In genomic region chr13:48871887-48872606, GRCm38 (mm10) we compare ENCODE assay signal across 7 mouse cellular contexts. TPM values are rescaled to one million over a fixed set of nuclear protein-coding genes. Genes with fewer than 3 reads are reported as not detected.
A peak's percentile ranks its signal among the peaks of the same experiment; 100 is the strongest.
DNase-seq lines count a peak whose midpoint lies in the region; ATAC-seq and TF ChIP-seq lines count a peak whose summit lies in the region.

No protein-coding gene starts in this region.

- no peak for TF ChIP-seq EP300 in CH12.LX (IDR thresholded peaks at IDR 0.05; ENCODE audit: low read length)

- WGBS in heart, embryonic 15.5 days, result 69% methylated on average over 7 of the region's 7 CpGs
- WGBS in limb, embryonic 13.5 days, result 59% methylated on average over 7 of the region's 7 CpGs
- 71% methylated on average over 7 of the region's 7 CpGs for WGBS in neural tube, embryonic 14.5 days

- TF ChIP-seq RAD21 in CH12.LX (IDR thresholded peaks at IDR 0.05; ENCODE audit: low read depth, low read length), result no peak

- no peak overlapping the region for H3K27ac ChIP-seq in CH12.LX (ENCODE audit: insufficient read depth, low read depth)
- no peak overlapping the region for H3K27ac ChIP-seq in heart, embryonic 15.5 days
- H3K27ac ChIP-seq in limb, embryonic 13.5 days, result peak overlapping the region; percentile 88
- no peak overlapping the region for H3K27ac ChIP-seq in neural tube, embryonic 14.5 days (ENCODE audit: low read depth, low read length)

- peak overlapping the region; percentile 98 for H3K9ac ChIP-seq in CH12.LX (ENCODE audit: insufficient read depth, low read depth)
- peak overlapping the region; percentile 98 for H3K9ac ChIP-seq in heart, embryonic 15.5 days
- peak overlapping the region; percentile 99 for H3K9ac ChIP-seq in limb, embryonic 13.5 days
- peak overlapping the region; percentile 98 for H3K9ac ChIP-seq in neural tube, embryonic 14.5 days (replicated peaks; ENCODE audit: low read depth, low read length)

- no peak for TF ChIP-seq CTCF in CH12.LX (conservative IDR thresholded peaks at IDR 0.05 in 1 of 2, IDR thresholded peaks at IDR 0.05 in 1 of 2; ENCODE audit: low read depth in 2 of 2, low read length in 2 of 2)

- H3K27me3 ChIP-seq in CH12.LX (replicated peaks), result no peaks in the 10 kb centered on the region
- no peaks in the 10 kb centered on the region for H3K27me3 ChIP-seq in heart, embryonic 15.5 days
- no peaks in the 10 kb centered on the region for H3K27me3 ChIP-seq in limb, embryonic 13.5 days
- no peaks in the 10 kb centered on the region; the same call in 1 of the 2 replicates for H3K27me3 ChIP-seq in neural tube, embryonic 14.5 days (ENCODE audit: control insufficient read depth, insufficient read depth, low read length)

- H3K4me2 ChIP-seq in CH12.LX (ENCODE audit: insufficient read depth, low read depth, poor library complexity, severe bottlenecking), result peak overlapping the region; percentile 69
- peak overlapping the region; percentile 77 for H3K4me2 ChIP-seq in heart, embryonic 15.5 days
- H3K4me2 ChIP-seq in limb, embryonic 13.5 days (replicated peaks), result peak overlapping the region; percentile 86
- H3K4me2 ChIP-seq in neural tube, embryonic 14.5 days (ENCODE audit: low read depth, low read length), result peak overlapping the region; percentile 88

- ATAC-seq in heart, embryonic 15.5 days (replicated peaks; ENCODE audit: insufficient number of reproducible peaks, insufficient read depth, low FRiP score, low read depth), result no peak
- ATAC-seq in limb, embryonic 13.5 days (ENCODE audit: low FRiP score, low read depth), result no peak
- ATAC-seq in neural tube, embryonic 14.5 days (ENCODE audit: low read depth), result no peak; the same call in 1 of the 2 replicates

- peak overlapping the region; percentile 74 to 92 (median 76) for H3K4me3 ChIP-seq in CH12.LX (replicated peaks in 1 of 3; ENCODE audit: low read depth in 2 of 3, low read length in 2 of 3, poor library complexity in 1 of 3)
- peak overlapping the region; percentile 91 for H3K4me3 ChIP-seq in heart, embryonic 15.5 days
- H3K4me3 ChIP-seq in limb, embryonic 13.5 days, result peak overlapping the region; percentile 95
- H3K4me3 ChIP-seq in neural tube, embryonic 14.5 days (ENCODE audit: low read depth, low read length), result peak overlapping the region; percentile 91

- no peak for DNase-seq in CH12.LX (ENCODE audit: extremely low read depth)
- DNase-seq in ZHBTc4 (ENCODE audit: low read depth, low spot score), result peak; percentile 15
- DNase-seq in layer of hippocampus, adult 8-10 months (ENCODE audit: low spot score in 2 of 2), result no peak
- no peak for DNase-seq in testis, postnatal 14 days (ENCODE audit: low spot score)

- H3K9me3 ChIP-seq in CH12.LX (replicated peaks; ENCODE audit: low read length), result no peaks in the 10 kb centered on the region
- H3K9me3 ChIP-seq in heart, embryonic 15.5 days (replicated peaks), result no peaks in the 10 kb centered on the region
- no peaks in the 10 kb centered on the region for H3K9me3 ChIP-seq in limb, embryonic 13.5 days
- no peaks in the 10 kb centered on the region for H3K9me3 ChIP-seq in neural tube, embryonic 14.5 days (ENCODE audit: control insufficient read depth, low read length)

- H3K4me1 ChIP-seq in CH12.LX (ENCODE audit: control insufficient read depth in 1 of 2, insufficient read depth in 2 of 2), result peaks cover 14 to 44% of the 10 kb centered on the region in 2 experiments
- peaks cover 53% of the 10 kb centered on the region for H3K4me1 ChIP-seq in heart, embryonic 15.5 days (replicated peaks)
- H3K4me1 ChIP-seq in limb, embryonic 13.5 days, result peaks cover 42% of the 10 kb centered on the region
- peaks cover 23% of the 10 kb centered on the region for H3K4me1 ChIP-seq in neural tube, embryonic 14.5 days (ENCODE audit: control insufficient read depth, insufficient read depth, low read length)

- peaks cover 4% of the 10 kb centered on the region; the same call in 1 of the 2 replicates for H3K79me2 ChIP-seq in CH12.LX (replicated peaks; ENCODE audit: control insufficient read depth, extremely low read depth, insufficient read depth, poor library complexity, severe bottlenecking)

- in situ Hi-C loops in CH12.LX (cut with MboI; ENCODE audit: low pct_ligation_motif_present, low pct_unique_long_range_greater_than_20kb, low sequenced_read_pairs), result loop anchor here (5.0 to 25.0 kb wide), 3 partner anchors 95 to 315 kb away; partner anchors contain the start of genes Fam120a and Ninj1

- peaks cover 0 to 7% of the 10 kb centered on the region in 2 experiments for H3K36me3 ChIP-seq in CH12.LX (replicated peaks in 1 of 2; ENCODE audit: control insufficient read depth in 1 of 2, insufficient read depth in 1 of 2, low read length in 1 of 2)
- no peaks in the 10 kb centered on the region for H3K36me3 ChIP-seq in heart, embryonic 15.5 days
- H3K36me3 ChIP-seq in limb, embryonic 13.5 days, result peaks cover 12% of the 10 kb centered on the region
- no peaks in the 10 kb centered on the region for H3K36me3 ChIP-seq in neural tube, embryonic 14.5 days (ENCODE audit: control insufficient read depth, insufficient read depth, low read length)

- dilution Hi-C loops in CH12.LX (cut with MboI; ENCODE audit: extremely low pct_ligation_motif_present, extremely low pct_unique_long_range_greater_than_20kb, low sequenced_read_pairs), result no loop called here

- TF ChIP-seq POLR2A in CH12.LX (IDR thresholded peaks at IDR 0.05; ENCODE audit: low read depth, low read length), result no peak

TF ChIP-seq in CH12.LX, 34 proteins besides CTCF, POLR2A, EP300 and RAD21:
- no peak for TF ChIP-seq BHLHE40 (IDR thresholded peaks at IDR 0.05; ENCODE audit: low read depth, low read length)
- no peak for TF ChIP-seq IRF4 (IDR thresholded peaks at IDR 0.05; ENCODE audit: low read depth, low read length)
- no peak for TF ChIP-seq MAFK (IDR thresholded peaks at IDR 0.05; ENCODE audit: insufficient replicate concordance, low read length)
- no peak for TF ChIP-seq GABPA (IDR thresholded peaks at IDR 0.05; ENCODE audit: insufficient replicate concordance, low read depth, low read length)
- no peak for TF ChIP-seq ZKSCAN1 (IDR thresholded peaks at IDR 0.05; ENCODE audit: borderline replicate concordance, low read depth, low read length)
- no peak for TF ChIP-seq MAX (IDR thresholded peaks at IDR 0.05; ENCODE audit: low read length)
- no peak for TF ChIP-seq ETS1 (conservative IDR thresholded peaks at IDR 0.05; ENCODE audit: low read depth, low read length)
- TF ChIP-seq ZMIZ1 (IDR thresholded peaks at IDR 0.05; ENCODE audit: low read depth, low read length), result no peak
- no peak for TF ChIP-seq MXI1 (IDR thresholded peaks at IDR 0.05; ENCODE audit: low read depth, low read length)
- TF ChIP-seq SMC3 (IDR thresholded peaks at IDR 0.05; ENCODE audit: low read depth, low read length), result no peak
- TF ChIP-seq RCOR1 (conservative IDR thresholded peaks at IDR 0.05; ENCODE audit: low read depth, low read length), result no peak
- no peak for TF ChIP-seq ELF1 (IDR thresholded peaks at IDR 0.05; ENCODE audit: low read depth, low read length)
- no peak for TF ChIP-seq KAT2A (IDR thresholded peaks at IDR 0.05; ENCODE audit: insufficient replicate concordance, low read length)
- no peak for TF ChIP-seq MYC (IDR thresholded peaks at IDR 0.05; ENCODE audit: low read depth, low read length)
- TF ChIP-seq E2F4 (IDR thresholded peaks at IDR 0.05; ENCODE audit: insufficient replicate concordance, low read depth, low read length), result no peak
- TF ChIP-seq ZC3H11A (IDR thresholded peaks at IDR 0.05; ENCODE audit: low read depth, low read length), result no peak
- no peak for TF ChIP-seq PAX5 (IDR thresholded peaks at IDR 0.05; ENCODE audit: low read length)

RNA-seq across cellular contexts. Expression of gene Phf2, which starts 1.1 kb away (rescaled TPM):
- total RNA-seq in CH12.LX (2012; rRNA removed) (6.3 and 6.7 TPM in 2 replicates), CH12.LX (2014; rRNA removed) (1.4 and 2.3 TPM in 2 replicates)
- 12.2 and 14.2 TPM in 2 replicates for polyA plus RNA-seq in CH12.LX (2012; ENCODE audit: insufficient read length, low read depth)
- 3.4 and 5.1 TPM in 2 replicates for polyA plus RNA-seq in heart, embryonic 15.5 days (2015; fragmentation: Nextera tagmentation; extraction: Ambion mirVana)
- 10.7 and 10.9 TPM in 2 replicates for polyA plus RNA-seq in limb, embryonic 13.5 days (2015; fragmentation: Nextera tagmentation; extraction: Ambion mirVana)
- polyA plus RNA-seq in neural tube, embryonic 14.5 days (2014; fragmentation: Nextera tagmentation; extraction: Ambion mirVana), result 10.7 and 11.7 TPM in 2 replicates
- total RNA-seq in layer of hippocampus, adult 8-10 months (2022), result 10 to 100 TPM; 35.5 to 40.5 (median 37.5) TPM
